Mouse (Mus musculus): ENCODE measurements around the gene Vti1a. TPM values are rescaled to one million over a fixed set of nuclear protein-coding genes. Genes with fewer than 3 reads are reported as not detected.

Vti1a gene
- 16.6 and 18.7 TPM in 2 replicates for polyA plus RNA-seq (2012; rRNA removed)

DNA sequence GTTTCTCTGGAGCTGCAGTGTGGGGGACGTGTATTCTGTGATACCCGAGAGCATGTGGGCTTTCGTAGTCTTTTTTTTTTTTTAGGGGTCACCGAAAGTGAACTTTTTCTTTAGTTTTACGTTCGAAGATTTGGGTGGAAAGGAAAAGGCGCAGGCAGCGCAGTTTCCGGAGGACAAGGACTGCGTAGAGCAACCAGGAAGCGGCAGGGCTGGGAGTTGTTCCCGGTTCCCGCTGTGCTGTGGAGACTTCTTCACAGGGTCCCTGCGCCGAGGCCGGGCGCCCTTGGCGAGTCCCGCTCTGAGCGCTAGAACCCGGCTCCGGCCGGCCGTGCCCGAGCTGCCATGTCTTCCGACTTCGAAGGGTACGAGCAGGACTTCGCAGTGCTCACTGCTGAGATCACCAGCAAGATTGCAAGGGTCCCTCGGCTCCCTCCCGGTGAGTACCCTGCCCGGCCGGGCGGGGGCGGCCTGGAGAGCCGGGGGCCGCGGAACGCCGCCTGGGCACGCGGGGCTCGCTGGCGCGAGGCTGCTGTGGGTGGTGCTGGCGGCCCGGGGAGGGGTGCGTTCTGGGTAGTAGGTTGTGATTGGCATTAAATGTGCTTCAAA, at the start of gene Vti1a:
TSS of gene Vti1a (plus strand) at position 187 of the 606 bp plus-strand sequence.

GRCm38 (mm10) chr19:55315452-55316108, 515 bp upstream of the Vti1a start, which contains the start of gene Zdhhc6:
Zdhhc6 (minus strand) TSS chr19:55316032.

Other genes starting within 250 kb of the Vti1a start
- gene Gpam, start 189.1 kb upstream of the Vti1a start, polyA plus RNA-seq (2012; rRNA removed) = 22.2 and 23.3 TPM in 2 replicates
- 0.18 and 1.9 TPM in 2 replicates for gene Tectb, start 135.6 kb upstream of the Vti1a start, polyA plus RNA-seq (2012; rRNA removed)
- gene Gucy2g, start 75.1 kb upstream of the Vti1a start, polyA plus RNA-seq (2012; rRNA removed) = 0.13 TPM in 1 of 2 replicates, not detected in the other
- gene Acsl5, start 64.4 kb upstream of the Vti1a start, polyA plus RNA-seq (2012; rRNA removed) = 6.5 and 8.5 TPM in 2 replicates
- gene Zdhhc6, start 263 bp upstream of the Vti1a start, polyA plus RNA-seq (2012; rRNA removed) = 25.4 and 27.7 TPM in 2 replicates

Data from central nervous system, embryonic 14 days (tissue).